In the genomic region with DNA sequence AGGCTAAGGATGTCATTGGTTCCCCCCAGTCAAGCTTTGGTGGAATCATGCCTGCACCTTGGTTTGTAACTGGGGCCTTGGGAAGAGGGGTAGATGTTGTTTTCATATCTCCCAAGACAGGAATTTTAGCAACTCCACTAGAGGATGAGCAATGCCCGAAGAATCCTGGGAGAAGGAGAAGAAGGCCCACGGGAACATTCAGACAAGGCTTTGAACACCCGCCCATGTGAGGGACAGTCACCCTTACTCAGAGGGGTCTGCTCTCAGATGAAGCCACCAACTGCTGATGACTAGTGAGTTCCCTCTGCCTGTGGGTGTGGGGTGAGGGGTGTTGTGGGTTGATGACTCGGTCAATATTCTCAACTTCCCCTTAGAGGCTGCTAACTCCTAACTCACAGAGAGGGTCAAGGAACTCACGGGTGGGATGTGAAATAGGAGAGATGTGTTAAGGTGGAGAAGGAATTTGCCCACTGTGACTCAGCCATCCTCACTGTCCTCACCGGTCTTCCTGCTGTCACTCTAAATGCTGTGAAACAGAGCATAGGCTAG, we compare ENCODE assay signal across 17 mouse cellular contexts. TPM values are rescaled to one million over a fixed set of nuclear protein-coding genes. Genes with fewer than 3 reads are reported as not detected.
DNase-seq lines count a peak whose midpoint lies in the region; ATAC-seq lines count a peak whose summit lies in the region.
"Had no signal": no experiment of that assay in that cellular context is flagged by ENCODE, and none has a peak within 500 bp of the region (broad histone marks: within the 10 kb centered on the region; RNA-seq: fewer than 3 reads in every experiment).

No protein-coding gene starts in this region.

- H3K27ac ChIP-seq in limb, embryonic 10.5 days, result no peak overlapping the region
- H3K27ac ChIP-seq: forebrain, embryonic 15.5 days; hindbrain, embryonic 14.5 days; intestine, embryonic 15.5 days; neural tube, embryonic 12.5 days; stomach, postnatal 0 days had no signal

- no peak overlapping the region for H3K4me3 ChIP-seq in limb, embryonic 10.5 days
- H3K4me3 ChIP-seq: forebrain, embryonic 15.5 days; intestine, embryonic 15.5 days; neural tube, embryonic 12.5 days had no signal

- peak; percentile 70 for ATAC-seq in megakaryocyte, adult 5-6 weeks (ENCODE audit: poor library complexity, severe bottlenecking)
- ATAC-seq: forebrain, embryonic 15.5 days; intestine, embryonic 15.5 days had no signal

- no peaks in the 10 kb centered on the region for H3K9me3 ChIP-seq in limb, embryonic 10.5 days (replicated peaks)
- H3K9me3 ChIP-seq: forebrain, embryonic 15.5 days; intestine, embryonic 15.5 days; neural tube, embryonic 12.5 days had no signal

- no peaks in the 10 kb centered on the region for H3K4me1 ChIP-seq in limb, embryonic 10.5 days
- H3K4me1 ChIP-seq: forebrain, embryonic 15.5 days; intestine, embryonic 15.5 days; neural tube, embryonic 12.5 days had no signal

- peak; percentile 41 for DNase-seq in 3134 (ENCODE audit: extremely low read depth, insufficient read length, low spot score)
- DNase-seq in B cell, adult 2 months, result peak; percentile 28
- DNase-seq in c-Kit-positive CD71-negative TER-119-negative erythroid progenitor cells, embryonic 14.5 days (ENCODE audit: low read depth), result peak; percentile 53
- DNase-seq in cerebellum, postnatal 36 days, result no peak
- DNase-seq in cerebellum, postnatal 4 days (ENCODE audit: low spot score in 2 of 2), result no peak
- DNase-seq in limb, embryonic 10.5 days (ENCODE audit: low spot score), result no peak
- DNase-seq: adrenal gland, postnatal 25 days; cerebellum, adult 9-10 months; right cerebral cortex, postnatal 25 days; thymus, postnatal 25 days had no signal

- H3K36me3 ChIP-seq in limb, embryonic 10.5 days, result no peaks in the 10 kb centered on the region
- H3K36me3 ChIP-seq: forebrain, embryonic 15.5 days; intestine, embryonic 15.5 days; neural tube, embryonic 12.5 days had no signal

- WGBS in limb, embryonic 10.5 days, result 85% methylated on average over 6 of the region's 6 CpGs

- no peaks in the 10 kb centered on the region for H3K27me3 ChIP-seq in limb, embryonic 10.5 days (ENCODE audit: low read depth, poor library complexity, severe bottlenecking)
- H3K27me3 ChIP-seq: CH12.LX; forebrain, embryonic 15.5 days; intestine, embryonic 15.5 days; neural tube, embryonic 12.5 days had no signal

RNA-seq across cellular contexts. Expression of a gene that starts 22.8 kb away (rescaled TPM):
- total RNA-seq in megakaryocyte, adult 5-6 weeks (2015), result 2.6 and 3.2 TPM in 2 replicates
- total RNA-seq in megakaryocyte, adult 5-6 weeks (2017), result 3.9 and 5.9 TPM in 2 replicates
- 1.2 and 1.5 TPM in 2 replicates for polyA plus RNA-seq in limb, embryonic 10.5 days (2016; fragmentation: Nextera tagmentation; extraction: Ambion mirVana)

Comparison
In these comparisons a context has a peak if more than half of its experiments do, and no peak if none do; other contexts are left out.
1. DNase-seq: peak in 3134 (single experiment), B cell, adult 2 months (2 of 2) and c-Kit-positive CD71-negative TER-119-negative erythroid progenitor cells, embryonic 14.5 days (single experiment); none in cerebellum, postnatal 36 days (0 of 2), cerebellum, postnatal 4 days (0 of 2) and limb, embryonic 10.5 days (single experiment).